Mouse (Mus musculus): ENCODE results near the gene Fbxw25.
"Not testable (repeated sequence)": the region's sequence is repeated elsewhere in the genome, so short reads cannot be mapped to it uniquely, and the experiment has no call there.

DNA sequence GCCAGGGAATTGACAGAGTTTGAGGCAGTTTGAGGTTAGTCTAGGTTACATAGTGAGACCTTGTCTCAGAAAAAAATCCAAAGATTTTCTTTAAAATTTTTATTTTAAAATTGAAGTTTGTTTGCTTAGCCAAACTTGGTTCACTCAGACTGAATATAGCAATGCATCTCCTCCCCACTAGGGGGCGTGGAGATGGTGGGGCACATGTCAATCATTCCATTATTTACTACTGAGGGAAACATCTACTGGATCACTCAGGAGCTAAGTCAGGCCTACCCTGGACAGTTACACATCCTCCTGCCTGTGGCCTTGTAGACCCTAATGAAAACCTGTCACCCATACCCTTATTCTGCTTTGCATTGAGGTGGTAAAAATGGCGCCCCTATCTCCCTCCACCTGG, 62.3 kb downstream of the Fbxw25 start:
- peak; percentile 42 for TF ChIP-seq CTCF (IDR thresholded peaks at IDR 0.05; ENCODE audit: low read depth)
- TF ChIP-seq EP300 (optimal IDR thresholded peaks at IDR 0.05), result not testable (repeated sequence)

Data from stomach, postnatal 0 days (tissue).